Mouse (Mus musculus): ENCODE data around the gene Zranb2.

DNA sequence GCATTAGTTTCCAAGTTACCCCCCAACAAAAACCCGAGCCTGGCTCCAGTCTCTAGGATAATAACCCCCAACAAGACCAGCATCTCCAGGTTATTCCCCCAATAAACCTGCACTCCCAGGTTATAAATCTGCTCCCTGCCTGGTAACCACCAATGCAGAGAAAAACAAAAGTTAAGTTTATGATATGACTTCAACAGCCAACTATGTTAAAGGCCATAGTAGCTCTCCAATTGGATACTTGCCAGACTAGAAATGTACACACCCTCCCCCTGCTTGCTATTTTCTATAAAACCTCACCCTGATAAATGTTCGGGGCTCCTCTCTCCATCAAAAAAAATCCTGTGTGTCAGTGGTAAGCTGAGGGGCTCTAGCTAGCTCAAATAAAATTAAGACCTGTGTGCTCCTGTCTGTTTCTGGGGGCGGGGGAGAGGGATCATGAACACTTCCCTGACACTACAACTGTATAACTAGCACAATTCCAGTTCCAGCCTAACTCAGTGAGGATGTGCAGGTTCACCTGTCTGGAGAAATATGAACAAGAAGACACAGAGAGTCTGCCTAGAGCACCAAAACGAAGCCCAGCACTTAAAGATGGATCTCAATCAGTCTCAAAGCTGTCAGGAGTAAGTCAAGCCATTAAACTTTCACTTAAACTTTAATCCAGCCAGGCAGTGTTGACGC, 19.7 kb upstream of the Zranb2 start:
- TF ChIP-seq CTCF (IDR thresholded peaks at IDR 0.05; ENCODE audit: low read depth, low read length) (no peak), POLR2A (IDR thresholded peaks at IDR 0.05; ENCODE audit: insufficient read depth, low read length) (no peak)
